Mouse (Mus musculus) erythroblast, embryonic 14.5 days (primary cell): ENCODE results near the gene Sac3d1. TPM values are rescaled to one million over a fixed set of nuclear protein-coding genes. Genes with fewer than 3 reads are reported as not detected.

Experiments
- H3K27me3 ChIP-seq: 2 replicates; pipeline ENCODE4 v1.6.1; 2012; ENCODE audit warnings: inconsistent platforms; ENCODE audit not compliant: control insufficient read depth
- H3K36me3 ChIP-seq: 2 replicates; pipeline ENCODE4 v1.6.1; 2012; ENCODE audit warnings: mild to moderate bottlenecking, inconsistent platforms; ENCODE audit not compliant: control insufficient read depth
- H3K4me1 ChIP-seq: 2 replicates; pipeline ENCODE4 v1.6.1; 2012; ENCODE audit warnings: inconsistent platforms; ENCODE audit not compliant: control insufficient read depth
- H3K4me3 ChIP-seq: replicated peaks from 2 replicates; pipeline ENCODE3; 2012; ENCODE audit warnings: moderate library complexity, mild to moderate bottlenecking, inconsistent platforms
- H3K9me3 ChIP-seq: 2 replicates; pipeline ENCODE4 v1.6.1; 2012; ENCODE audit warnings: low read length, inconsistent platforms, mixed read lengths; ENCODE audit not compliant: control insufficient read depth
- GATA1 ChIP-seq: IDR thresholded peaks from 2 replicates; pipeline ENCODE4 v1.6.1; 2012; ENCODE audit warnings: low read length, inconsistent platforms, mixed read lengths
- TAL1 ChIP-seq: IDR thresholded peaks from 3 replicates; pipeline ENCODE4 v1.6.1; 2012; ENCODE audit warnings: low read length, inconsistent platforms, mixed read lengths
- polyA plus RNA-seq: library from polyadenylated mRNA; stranded (reverse); fragments of >175 nt; gene quantifications from 2 replicates; pipeline ENCODE4 v1.2.3, GENCODE M21; 2012

The Sac3d1 gene
- polyA plus RNA-seq, 1 experiment = 7.2 TPM

DNA sequence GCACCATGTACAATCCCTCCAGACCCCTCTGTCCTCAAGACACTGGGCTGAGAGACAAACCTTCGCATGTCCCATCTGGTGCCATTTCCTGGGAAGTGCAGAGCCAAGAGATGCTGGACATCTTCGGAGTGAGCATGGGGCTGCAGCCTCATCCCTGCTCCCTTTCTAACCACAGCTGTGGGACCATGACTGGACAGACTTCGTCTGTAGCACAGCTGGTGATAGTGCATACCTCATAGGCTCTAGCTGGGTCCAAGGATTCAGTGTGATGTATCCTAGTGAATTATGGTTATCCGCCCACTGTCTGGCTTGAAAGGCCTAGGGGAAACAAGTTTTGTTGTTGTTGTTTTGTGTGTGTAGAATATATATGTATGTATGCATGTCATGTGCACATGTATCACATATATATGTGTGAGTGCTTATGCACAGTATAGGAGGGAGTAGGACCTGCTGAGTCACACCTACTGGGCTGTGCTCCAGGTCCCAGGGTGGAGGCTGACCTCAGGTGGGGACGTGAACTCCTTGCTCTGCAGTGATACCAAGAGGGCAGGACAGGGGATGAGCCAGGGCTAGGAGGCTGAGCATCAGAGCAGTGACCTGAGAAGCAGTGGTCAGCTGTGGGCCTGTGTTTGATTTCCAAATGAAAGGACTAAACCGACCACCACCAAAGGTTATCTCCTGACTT is 16.1 kb downstream of the Sac3d1 start:
- peak overlapping the region; percentile 7 for H3K4me3 ChIP-seq

DNA sequence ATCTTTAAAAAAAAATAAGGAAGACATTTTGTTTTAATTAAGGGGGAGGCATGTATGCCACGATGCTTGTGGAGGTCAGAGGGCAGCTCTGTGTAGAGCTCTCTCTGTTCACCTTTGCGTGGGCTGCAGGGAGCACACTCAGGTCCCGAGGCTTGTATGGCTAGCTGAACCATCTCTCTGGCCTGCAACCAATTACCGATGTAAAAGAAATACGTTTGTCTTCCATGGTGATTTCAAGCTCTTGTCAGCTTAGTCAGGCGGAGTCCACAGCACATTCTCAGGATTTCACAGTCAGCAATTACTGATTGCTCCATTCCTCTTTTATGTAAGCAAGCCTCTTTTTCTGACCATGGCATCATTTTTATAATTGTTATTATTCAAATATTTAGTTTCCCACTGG is 17.3 kb downstream of the Sac3d1 start:
- peaks cover 50% of the 10 kb centered on the region for H3K4me1 ChIP-seq
- no peak for TF ChIP-seq GATA1
- H3K4me3 ChIP-seq = no peak overlapping the region
- no peaks in the 10 kb centered on the region for H3K27me3 ChIP-seq
- H3K9me3 ChIP-seq = no peaks in the 10 kb centered on the region
- H3K36me3 ChIP-seq = peaks cover 47% of the 10 kb centered on the region

More for the DNA sequence above, 16.1 kb downstream of the Sac3d1 start:
- Histone ChIP-seq H3K9me3 (no peaks in the 10 kb centered on the region), H3K36me3 (peaks cover 37% of the 10 kb centered on the region), H3K4me1 (peaks cover 51% of the 10 kb centered on the region), H3K27me3 (no peaks in the 10 kb centered on the region)
- TF ChIP-seq TAL1 (no peak), GATA1 (no peak)

DNA sequence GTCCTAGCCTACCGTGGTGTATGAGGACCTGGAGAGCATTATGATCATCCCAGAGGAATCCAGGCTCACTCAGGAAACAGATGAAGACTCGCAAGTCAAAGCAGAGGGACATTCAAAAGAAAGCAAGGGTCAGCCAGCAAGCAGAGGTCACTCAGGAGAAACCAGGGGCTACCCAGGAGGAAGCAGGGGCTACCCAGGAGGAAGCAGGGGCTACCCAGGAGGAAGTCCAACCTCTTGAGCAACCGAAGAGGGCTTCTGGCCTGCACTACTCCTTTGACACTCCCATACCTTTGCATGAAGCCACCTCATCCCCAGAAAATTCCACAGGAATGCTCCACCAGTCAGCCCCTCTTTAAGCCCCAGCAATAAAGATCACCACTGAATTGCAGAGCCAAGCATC is 20.6 kb downstream of the Sac3d1 start:
- H3K4me3 ChIP-seq = no peak overlapping the region
- H3K9me3 ChIP-seq = no peaks in the 10 kb centered on the region
- TF ChIP-seq TAL1 = no peak
- no peak for TF ChIP-seq GATA1
- no peaks in the 10 kb centered on the region for H3K27me3 ChIP-seq
- H3K4me1 ChIP-seq = peaks cover 25% of the 10 kb centered on the region
- peaks cover 75% of the 10 kb centered on the region for H3K36me3 ChIP-seq

DNA sequence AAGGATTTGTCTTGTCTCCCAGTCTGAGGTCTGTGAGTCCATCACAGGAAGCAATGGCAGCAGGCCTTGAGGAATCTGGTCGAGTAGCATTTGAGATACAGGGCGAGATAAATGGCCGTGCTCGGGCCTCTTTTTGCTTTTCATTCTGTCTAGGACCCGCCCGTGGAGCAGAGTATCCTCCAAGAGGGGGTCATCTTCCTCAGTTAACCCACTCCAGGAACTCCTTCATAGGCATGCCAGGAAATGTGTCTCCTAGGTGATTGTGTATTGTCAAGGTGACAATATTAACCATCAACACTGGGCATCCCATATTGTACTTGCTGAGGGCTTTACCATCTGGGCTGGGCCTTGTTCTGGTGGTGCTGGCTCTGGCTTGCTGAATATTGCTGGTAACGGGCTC is 24.3 kb downstream of the Sac3d1 start, which contains the start of gene AC131692.1:
Gene AC131692.1 (plus strand): TSS at position 301 of the 400 bp plus-strand sequence.
- Histone ChIP-seq H3K9me3 (no peaks in the 10 kb centered on the region), H3K4me3 (no peak within 1 kb of the TSS), H3K4me1 (peaks cover 18% of the 10 kb centered on the region), H3K36me3 (peaks cover 98% of the 10 kb centered on the region), H3K27me3 (no peaks in the 10 kb centered on the region)
- TF ChIP-seq TAL1 (no peak), GATA1 (no peak)

DNA sequence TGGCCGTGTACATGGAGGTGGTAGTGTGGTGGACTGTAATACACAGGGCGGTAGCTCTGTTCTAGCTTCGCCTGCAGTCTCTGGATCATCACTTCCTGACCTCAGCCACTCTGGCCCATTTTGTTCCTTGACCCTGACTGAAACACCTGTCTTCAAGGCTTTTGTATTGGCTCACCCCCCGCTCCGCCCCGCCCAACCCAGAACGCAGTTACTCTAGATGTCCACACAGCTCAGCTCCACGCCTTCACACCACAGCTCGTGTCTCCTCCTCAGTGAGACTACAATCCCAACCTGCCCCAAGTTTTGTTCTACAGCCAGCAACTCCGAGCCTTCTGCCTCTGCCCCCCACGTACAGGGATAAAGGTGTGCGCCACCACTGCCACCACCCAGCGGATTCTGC is 29.6 kb downstream of the Sac3d1 start:
- H3K9me3 ChIP-seq = no peaks in the 10 kb centered on the region
- TF ChIP-seq GATA1 = no peak
- no peak for TF ChIP-seq TAL1
- H3K4me3 ChIP-seq = no peak overlapping the region
- no peaks in the 10 kb centered on the region for H3K27me3 ChIP-seq
- peaks cover 58% of the 10 kb centered on the region for H3K4me1 ChIP-seq
- H3K36me3 ChIP-seq = peaks cover 84% of the 10 kb centered on the region

DNA sequence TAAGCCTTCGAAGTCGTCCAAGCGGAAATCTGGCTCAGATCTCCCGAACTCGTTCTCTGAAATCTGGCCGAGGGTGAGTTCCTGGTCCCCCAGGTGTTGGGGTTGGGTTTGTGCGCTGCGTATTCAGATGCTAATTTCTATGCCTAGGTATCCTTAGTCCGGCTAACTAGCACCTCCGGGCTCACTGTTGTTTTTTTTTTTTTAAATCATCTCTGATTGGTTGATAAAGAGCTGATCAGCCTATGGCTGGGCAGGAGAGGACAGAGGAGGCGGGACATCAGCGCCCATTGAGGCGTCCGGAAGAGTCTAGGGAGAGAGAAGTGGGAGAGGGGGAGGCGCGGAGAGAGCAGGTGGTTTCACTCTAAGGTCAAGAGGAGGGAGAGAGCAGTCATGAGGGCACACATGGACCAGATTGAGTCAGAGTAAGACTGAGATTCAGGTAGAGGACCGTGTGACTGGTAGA is 33.0 kb downstream of the Sac3d1 start:
- H3K4me1 ChIP-seq = peaks cover 55% of the 10 kb centered on the region
- H3K4me3 ChIP-seq = peak overlapping the region; percentile 76
- H3K27me3 ChIP-seq = no peaks in the 10 kb centered on the region
- no peak for TF ChIP-seq TAL1
- no peak for TF ChIP-seq GATA1
- H3K36me3 ChIP-seq = peaks cover 82% of the 10 kb centered on the region
- H3K9me3 ChIP-seq = no peaks in the 10 kb centered on the region

DNA sequence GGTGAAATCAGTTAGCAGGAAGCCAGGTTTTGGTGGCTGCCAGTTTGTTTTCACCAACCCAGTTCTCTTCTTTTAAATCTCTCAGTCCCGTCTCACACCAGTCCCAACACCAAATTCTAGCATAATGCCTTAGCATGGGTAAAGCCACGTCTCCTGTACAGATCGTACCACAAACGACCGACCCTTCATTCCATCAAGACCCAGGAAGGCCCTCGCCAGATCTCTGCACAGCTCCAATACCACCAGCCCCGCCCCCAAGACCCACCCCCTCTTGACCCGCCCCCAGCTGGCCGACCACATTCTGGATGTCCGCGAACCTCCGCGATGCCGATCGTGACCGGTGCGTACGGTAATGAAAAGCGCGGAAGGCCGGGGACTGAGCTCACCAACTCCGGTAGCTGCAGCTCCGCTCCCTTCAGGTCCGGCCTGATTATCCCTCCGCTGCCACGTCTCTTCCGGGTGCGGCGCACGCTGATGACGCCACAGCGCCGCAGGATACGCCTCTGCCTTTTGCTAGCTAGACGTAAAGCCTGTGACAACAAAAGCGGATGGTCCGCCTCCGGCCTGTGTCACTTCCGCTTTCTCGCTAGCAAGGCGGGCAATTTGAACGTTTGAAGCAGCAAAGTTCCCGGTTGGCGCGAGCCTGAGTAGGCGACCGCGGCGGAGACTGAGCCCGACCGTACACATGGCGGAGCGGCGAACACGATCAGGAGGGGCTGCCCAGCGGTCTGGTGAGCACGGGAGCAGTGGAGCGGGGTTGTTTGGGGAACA is 33.8 kb downstream of the Sac3d1 start, which contains the start of the genes Zfpl1 and Cdca5:
Gene Zfpl1 (minus strand): TSS at position 479 of the 771 bp plus-strand sequence.
Gene Cdca5 (plus strand): TSS at position 506 of the 771 bp plus-strand sequence.
- Histone ChIP-seq H3K9me3 (no peaks in the 10 kb centered on the region), H3K36me3 (peaks cover 82% of the 10 kb centered on the region), H3K27me3 (no peaks in the 10 kb centered on the region), H3K4me3 (peak within 1 kb of the TSS; percentile 76), H3K4me1 (peaks cover 48% of the 10 kb centered on the region)
- TF ChIP-seq TAL1 (no peak), GATA1 (no peak)

DNA sequence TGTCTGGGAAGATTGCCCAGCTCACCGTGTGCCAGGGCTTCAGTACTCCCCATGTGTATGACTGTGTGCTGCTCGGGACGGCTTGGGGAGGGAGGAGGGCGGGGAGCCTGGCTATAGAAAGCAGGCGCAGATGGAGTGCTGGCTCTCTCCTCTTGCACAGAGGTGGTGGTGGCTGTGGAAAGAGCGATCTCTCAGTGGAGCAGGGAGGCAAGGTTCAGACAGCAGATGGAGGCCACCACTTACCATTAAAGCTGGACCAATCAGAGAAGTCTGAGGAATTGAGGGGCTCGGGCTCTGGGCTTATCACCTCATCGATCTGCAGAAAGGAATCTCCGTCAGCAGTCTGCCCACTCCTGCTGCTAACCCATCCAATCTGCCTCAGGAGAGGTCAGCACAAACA is 36.3 kb downstream of the Sac3d1 start, which contains the start of gene Gm28374:
Gene Gm28374 (minus strand): TSS at position 101 of the 400 bp plus-strand sequence.
- Histone ChIP-seq H3K36me3 (peaks cover 57% of the 10 kb centered on the region), H3K27me3 (no peaks in the 10 kb centered on the region), H3K9me3 (no peaks in the 10 kb centered on the region), H3K4me3 (no peak within 1 kb of the TSS), H3K4me1 (peaks cover 39% of the 10 kb centered on the region)
- no peak for TF ChIP-seq TAL1
- no peak for TF ChIP-seq GATA1

DNA sequence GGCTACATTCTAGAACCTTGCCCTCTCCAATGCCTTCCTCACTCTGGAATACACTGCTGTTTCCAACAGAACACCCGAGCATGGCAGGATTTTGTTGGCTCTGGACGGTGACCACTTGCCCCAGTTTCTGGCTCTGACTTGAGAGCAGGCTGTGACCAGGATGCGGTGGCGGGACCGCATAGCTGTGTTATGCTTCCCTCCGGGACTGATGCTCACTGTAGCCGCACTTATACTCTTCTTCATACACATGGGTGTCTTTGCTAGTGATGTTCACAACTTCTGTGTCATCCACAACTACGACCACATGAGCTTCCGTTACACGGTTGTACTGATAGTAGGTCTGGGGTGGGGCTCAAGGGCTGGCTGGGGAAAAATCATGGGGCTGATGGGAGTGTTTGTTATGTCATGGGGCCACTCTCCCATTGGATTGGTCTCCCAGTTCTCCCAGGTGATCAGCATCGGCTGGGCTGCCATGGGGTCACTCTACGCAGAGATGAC is 38.4 kb downstream of the Sac3d1 start, which contains the start of gene Tmem262:
Gene Tmem262 (plus strand): TSS at position 51 of the 498 bp plus-strand sequence.
- Histone ChIP-seq H3K4me3 (no peak within 1 kb of the TSS), H3K36me3 (peaks cover 46% of the 10 kb centered on the region), H3K27me3 (no peaks in the 10 kb centered on the region), H3K9me3 (no peaks in the 10 kb centered on the region), H3K4me1 (peaks cover 40% of the 10 kb centered on the region)
- TF ChIP-seq TAL1 (no peak), GATA1 (no peak)
